Comparison of ENCODE assay signal across 9 mouse cellular contexts in genomic region chr15:98891907-98892606, GRCm38 (mm10). TPM values are rescaled to one million over a fixed set of nuclear protein-coding genes. Genes with fewer than 3 reads are reported as not detected.
DNase-seq lines count a peak whose midpoint lies in the region; ATAC-seq and TF ChIP-seq lines count a peak whose summit lies in the region.
"Had no signal": no experiment of that assay in that cellular context is flagged by ENCODE, and none has a peak within 500 bp of the region (broad histone marks: within the 10 kb centered on the region; RNA-seq: fewer than 3 reads in every experiment).

No protein-coding gene starts in this region.

- no peak overlapping the region for H3K4me3 ChIP-seq in bone marrow, adult 2 months (replicated peaks; ENCODE audit: control insufficient read depth, low read depth, low read length)
- H3K4me3 ChIP-seq in lung, postnatal 0 days (ENCODE audit: low read depth, low read length) = no peak overlapping the region
- H3K4me3 ChIP-seq: midbrain, embryonic 12.5 days had no signal

- ATAC-seq in cerebellum, adult (ENCODE audit: insufficient number of reproducible peaks, low FRiP score, low TSS enrichment) = peak; percentile 70; the same call in 1 of the 2 replicates
- peak; percentile 58 for ATAC-seq in erythroid progenitor cell, adult 5-6 weeks (replicated peaks; ENCODE audit: low FRiP score, poor library complexity, severe bottlenecking)
- peak; percentile 74 for ATAC-seq in lung, postnatal 0 days

- TF ChIP-seq EP300 in lung, postnatal 0 days (IDR thresholded peaks at IDR 0.05) = no peak

- intact Hi-C loops in heart, postnatal 36 days (cut with DNase I) = loop anchor here (1.0 kb wide), 2 partner anchors 36 to 102 kb away; no protein-coding TSS in a partner anchor

- no peak overlapping the region for H3K9ac ChIP-seq in lung, postnatal 0 days (replicated peaks; ENCODE audit: low read depth)
- H3K9ac ChIP-seq: midbrain, embryonic 12.5 days had no signal

- H3K27ac ChIP-seq in bone marrow, adult 2 months (ENCODE audit: control insufficient read depth, insufficient read depth, low read depth, low read length, poor library complexity) = no peak overlapping the region
- no peak overlapping the region for H3K27ac ChIP-seq in lung, postnatal 0 days (ENCODE audit: low read length)
- H3K27ac ChIP-seq: midbrain, embryonic 12.5 days had no signal

- TF ChIP-seq CTCF in bone marrow, adult 2 months (IDR thresholded peaks at IDR 0.05; ENCODE audit: control insufficient read depth, insufficient read depth, low read length) = peak; percentile 69
- peak; percentile 99 for TF ChIP-seq CTCF in lung, postnatal 0 days (IDR thresholded peaks at IDR 0.05)

- H3K4me1 ChIP-seq in bone marrow, adult 2 months (ENCODE audit: control insufficient read depth, insufficient read depth, low read length) = peaks cover 2% of the 10 kb centered on the region; the same call in 1 of the 2 replicates
- peaks cover 17% of the 10 kb centered on the region for H3K4me1 ChIP-seq in lung, postnatal 0 days (ENCODE audit: insufficient read depth, low read depth, low read length)

- no peak overlapping the region for H3K4me2 ChIP-seq in lung, postnatal 0 days (replicated peaks; ENCODE audit: low read depth, low read length)
- H3K4me2 ChIP-seq: midbrain, embryonic 12.5 days had no signal

- 25% methylated on average over 6 of the region's 6 CpGs for WGBS in bone marrow, adult 2 months
- 27% methylated on average over 6 of the region's 6 CpGs for WGBS in lung, postnatal 0 days

- TF ChIP-seq POLR2A in bone marrow, adult 2 months (IDR thresholded peaks at IDR 0.05; ENCODE audit: borderline replicate concordance, control insufficient read depth, low read depth, low read length) = no peak

- H3K36me3 ChIP-seq in lung, postnatal 0 days (ENCODE audit: insufficient read depth, low read length) = no peaks in the 10 kb centered on the region
- H3K36me3 ChIP-seq: midbrain, embryonic 12.5 days had no signal

- DNase-seq in cerebellum, postnatal 4 days (ENCODE audit: low spot score in 2 of 2) = no peak
- peak; percentile 55 to 57 for DNase-seq in heart, postnatal 36 days
- DNase-seq in layer of hippocampus, adult 9-10 months (ENCODE audit: low spot score) = peak; percentile 59
- DNase-seq in lung, postnatal 0 days (ENCODE audit: low spot score) = peak; percentile 95
- peak; percentile 67 for DNase-seq in right cerebral cortex, adult 2 months (ENCODE audit: low spot score in 2 of 2)

- peaks cover 27% of the 10 kb centered on the region for H3K27me3 ChIP-seq in lung, postnatal 0 days (replicated peaks; ENCODE audit: insufficient read depth, low read length)

- no peaks in the 10 kb centered on the region for H3K9me3 ChIP-seq in lung, postnatal 0 days (ENCODE audit: low read length)
- H3K9me3 ChIP-seq: midbrain, embryonic 12.5 days had no signal

RNA-seq across cellular contexts. Expression of gene Rhebl1, which starts 2.3 kb away (rescaled TPM):
- polyA plus RNA-seq in bone marrow, adult 2 months (2011; ENCODE audit: insufficient read depth, insufficient read length, low replicate concordance, missing spikeins) = 9.6 and 9.8 TPM in 2 replicates
- 2.2 and 5.9 TPM in 2 replicates for total RNA-seq in erythroid progenitor cell, adult 5-6 weeks (2015; ENCODE audit: low replicate concordance)
- total RNA-seq in erythroid progenitor cell, adult 5-6 weeks (2017; ENCODE audit: low replicate concordance) = not detected in 2 replicates
- 1 to 10 TPM; 3.0 to 4.3 TPM for total RNA-seq in heart, postnatal 36 days (2021)
- 8.1 and 10.2 TPM in 2 replicates for polyA plus RNA-seq in lung, postnatal 0 days (2015; fragmentation: Nextera tagmentation; extraction: Ambion mirVana)

RNA-seq across cellular contexts. Expression of gene Dhh, which starts 6.3 kb away (rescaled TPM):
- polyA plus RNA-seq in bone marrow, adult 2 months (2011; ENCODE audit: insufficient read depth, insufficient read length, low replicate concordance, missing spikeins) = 0.60 TPM in 1 of 2 replicates, not detected in the other
- total RNA-seq in erythroid progenitor cell, adult 5-6 weeks (2015; ENCODE audit: low replicate concordance) = not detected in 2 replicates
- total RNA-seq in erythroid progenitor cell, adult 5-6 weeks (2017; ENCODE audit: low replicate concordance) = not detected in 2 replicates
- 1 to 10 TPM; 1.7 to 1.9 TPM for total RNA-seq in heart, postnatal 36 days (2021)
- polyA plus RNA-seq in lung, postnatal 0 days (2015; fragmentation: Nextera tagmentation; extraction: Ambion mirVana) = 5.1 and 6.6 TPM in 2 replicates

RNA-seq across cellular contexts. Expression of gene Kmt2d, which starts 21.1 kb away (rescaled TPM):
- polyA plus RNA-seq in bone marrow, adult 2 months (2011; ENCODE audit: insufficient read depth, insufficient read length, low replicate concordance, missing spikeins) = 67.1 and 105 TPM in 2 replicates
- 29.2 and 52.4 TPM in 2 replicates for total RNA-seq in erythroid progenitor cell, adult 5-6 weeks (2015; ENCODE audit: low replicate concordance)
- total RNA-seq in erythroid progenitor cell, adult 5-6 weeks (2017; ENCODE audit: low replicate concordance) = 69.3 and 96.1 TPM in 2 replicates
- 10 to 100 TPM; 56.9 to 60.3 TPM for total RNA-seq in heart, postnatal 36 days (2021)
- 8.7 and 11.1 TPM in 2 replicates for polyA plus RNA-seq in lung, postnatal 0 days (2015; fragmentation: Nextera tagmentation; extraction: Ambion mirVana)

RNA-seq across cellular contexts. Expression of gene Lmbr1l, which starts 26.0 kb away (rescaled TPM):
- polyA plus RNA-seq in bone marrow, adult 2 months (2011; ENCODE audit: insufficient read depth, insufficient read length, low replicate concordance, missing spikeins) = 32.7 and 73.3 TPM in 2 replicates
- total RNA-seq in erythroid progenitor cell, adult 5-6 weeks (2015; ENCODE audit: low replicate concordance) = 7.9 and 15.1 TPM in 2 replicates
- 9.0 and 12.1 TPM in 2 replicates for total RNA-seq in erythroid progenitor cell, adult 5-6 weeks (2017; ENCODE audit: low replicate concordance)
- total RNA-seq in heart, postnatal 36 days (2021) = 10 to 100 TPM; 15.0 TPM
- polyA plus RNA-seq in lung, postnatal 0 days (2015; fragmentation: Nextera tagmentation; extraction: Ambion mirVana) = 16.5 and 17.0 TPM in 2 replicates

RNA-seq across cellular contexts. Expression of gene Tuba1b, which starts 42.3 kb away (rescaled TPM):
- polyA plus RNA-seq in bone marrow, adult 2 months (2011; ENCODE audit: insufficient read depth, insufficient read length, low replicate concordance, missing spikeins) = 812 and 942 TPM in 2 replicates
- total RNA-seq in erythroid progenitor cell, adult 5-6 weeks (2015; ENCODE audit: low replicate concordance) = 2,503 and 2,754 TPM in 2 replicates
- 632 and 670 TPM in 2 replicates for total RNA-seq in erythroid progenitor cell, adult 5-6 weeks (2017; ENCODE audit: low replicate concordance)
- 100 to 1,000 TPM; 130 to 145 TPM for total RNA-seq in heart, postnatal 36 days (2021)
- 415 and 427 TPM in 2 replicates for polyA plus RNA-seq in lung, postnatal 0 days (2015; fragmentation: Nextera tagmentation; extraction: Ambion mirVana)

Comparison
In these comparisons a context has a peak if more than half of its experiments do, and no peak if none do; other contexts are left out.
1. DNase-seq: peak in heart, postnatal 36 days (2 of 2), layer of hippocampus, adult 9-10 months (single experiment), lung, postnatal 0 days (single experiment) and right cerebral cortex, adult 2 months (2 of 2); none in cerebellum, postnatal 4 days (0 of 2).
2. Peak in every context shown above with its lines, with median percentiles within 50 percentile points of each other: ATAC-seq.